Mouse (Mus musculus): ENCODE data around the gene Gcn1l1. TPM values are rescaled to one million over a fixed set of nuclear protein-coding genes. Genes with fewer than 3 reads are reported as not detected.

Gcn1l1 gene
- polyA plus RNA-seq, 1 experiment from 2014 or later: 43.1 TPM

GRCm38 (mm10) chr5:115524471-115524870 is 40.6 kb upstream of the Gcn1l1 start:
- Histone ChIP-seq H3K27ac (ENCODE audit: poor library complexity, severe bottlenecking) (peak overlapping the region; percentile 37), H3K9me3 (replicated peaks) (no peaks in the 10 kb centered on the region), H3K4me3 (no peak overlapping the region), H3K4me2 (peak overlapping the region; percentile 58), H3K9ac (peak overlapping the region; percentile 30; the same call in 1 of the 2 replicates), H3K27me3 (replicated peaks) (no peaks in the 10 kb centered on the region), H3K4me1 (replicated peaks) (peaks cover 78% of the 10 kb centered on the region), H3K36me3 (0 out of 2 replicates have a peak, but pooled peaks cover 3% of the 10 kb centered on the region)
- no peak; the same call in 1 of the 2 replicates for ATAC-seq (ENCODE audit: insufficient number of reproducible peaks, low FRiP score)
- WGBS: 47% methylated on average over 12 of the region's 12 CpGs

GRCm38 (mm10) chr5:115525416-115525815 is 39.6 kb upstream of the Gcn1l1 start:
- no peak overlapping the region for H3K27ac ChIP-seq (ENCODE audit: poor library complexity, severe bottlenecking)
- ATAC-seq (ENCODE audit: insufficient number of reproducible peaks, low FRiP score): no peak
- 86% methylated on average over 4 of the region's 4 CpGs for WGBS

GRCm38 (mm10) chr5:115525943-115526342 is 39.1 kb upstream of the Gcn1l1 start:
- H3K4me1 ChIP-seq (replicated peaks): peaks cover 82% of the 10 kb centered on the region
- no peak overlapping the region for H3K27ac ChIP-seq (ENCODE audit: poor library complexity, severe bottlenecking)
- no peaks in the 10 kb centered on the region for H3K27me3 ChIP-seq (replicated peaks)
- no peak for ATAC-seq (ENCODE audit: insufficient number of reproducible peaks, low FRiP score)
- H3K36me3 ChIP-seq: 0 out of 2 replicates have a peak, but pooled peaks cover 3% of the 10 kb centered on the region
- no peak overlapping the region for H3K9ac ChIP-seq
- H3K4me3 ChIP-seq: no peak overlapping the region
- no peaks in the 10 kb centered on the region for H3K9me3 ChIP-seq (replicated peaks)
- no peak overlapping the region for H3K4me2 ChIP-seq
- 74% methylated on average over 9 of the region's 9 CpGs for WGBS

More at GRCm38 (mm10) chr5:115525416-115525815, 39.6 kb upstream of the Gcn1l1 start:
- peaks cover 82% of the 10 kb centered on the region for H3K4me1 ChIP-seq (replicated peaks)
- H3K27me3 ChIP-seq (replicated peaks): no peaks in the 10 kb centered on the region
- no peaks in the 10 kb centered on the region for H3K9me3 ChIP-seq (replicated peaks)
- 0 out of 2 replicates have a peak, but pooled peaks cover 3% of the 10 kb centered on the region for H3K36me3 ChIP-seq
- no peak overlapping the region for H3K4me3 ChIP-seq
- no peak overlapping the region for H3K9ac ChIP-seq
- H3K4me2 ChIP-seq: no peak overlapping the region

GRCm38 (mm10) chr5:115526456-115527202 is 38.4 kb upstream of the Gcn1l1 start:
- Histone ChIP-seq H3K36me3 (0 out of 2 replicates have a peak, but pooled peaks cover 3% of the 10 kb centered on the region), H3K4me1 (replicated peaks) (peaks cover 82% of the 10 kb centered on the region), H3K4me3 (no peak overlapping the region), H3K27me3 (replicated peaks) (no peaks in the 10 kb centered on the region), H3K9me3 (replicated peaks) (no peaks in the 10 kb centered on the region), H3K4me2 (no peak overlapping the region), H3K27ac (ENCODE audit: poor library complexity, severe bottlenecking) (no peak overlapping the region), H3K9ac (no peak overlapping the region)
- ATAC-seq (ENCODE audit: insufficient number of reproducible peaks, low FRiP score): no peak
- WGBS: 90% methylated on average over 17 of the region's 17 CpGs

- Histone ChIP-seq H3K4me3 (no peak overlapping the region), H3K4me1 (replicated peaks) (peaks cover 82% of the 10 kb centered on the region), H3K27ac (ENCODE audit: poor library complexity, severe bottlenecking) (no peak overlapping the region), H3K4me2 (no peak overlapping the region), H3K27me3 (replicated peaks) (no peaks in the 10 kb centered on the region), H3K9me3 (replicated peaks) (no peaks in the 10 kb centered on the region), H3K9ac (no peak overlapping the region), H3K36me3 (0 out of 2 replicates have a peak, but pooled peaks cover 3% of the 10 kb centered on the region)
- WGBS: 69% methylated on average over 5 of the region's 5 CpGs
- ATAC-seq (ENCODE audit: insufficient number of reproducible peaks, low FRiP score): no peak
Measured at GRCm38 (mm10) chr5:115528128-115528527, 36.9 kb upstream of the Gcn1l1 start.

- Histone ChIP-seq H3K4me1 (replicated peaks) (peaks cover 82% of the 10 kb centered on the region), H3K36me3 (0 out of 2 replicates have a peak, but pooled peaks cover 3% of the 10 kb centered on the region), H3K9ac (peak overlapping the region; percentile 4), H3K4me3 (no peak overlapping the region), H3K9me3 (replicated peaks) (no peaks in the 10 kb centered on the region), H3K27ac (ENCODE audit: poor library complexity, severe bottlenecking) (peak overlapping the region; percentile 85), H3K27me3 (replicated peaks) (no peaks in the 10 kb centered on the region), H3K4me2 (peak overlapping the region; percentile 38; the same call in 1 of the 2 replicates)
- no peak for ATAC-seq (ENCODE audit: insufficient number of reproducible peaks, low FRiP score)
- 30% methylated on average over 8 of the region's 8 CpGs for WGBS
Measured at GRCm38 (mm10) chr5:115529364-115529741, 35.7 kb upstream of the Gcn1l1 start.

- Histone ChIP-seq H3K4me1 (replicated peaks) (peaks cover 82% of the 10 kb centered on the region), H3K4me3 (no peak overlapping the region), H3K9ac (peak overlapping the region; percentile 4), H3K27ac (ENCODE audit: poor library complexity, severe bottlenecking) (peak overlapping the region; percentile 85), H3K27me3 (replicated peaks) (no peaks in the 10 kb centered on the region), H3K36me3 (0 out of 2 replicates have a peak, but pooled peaks cover 3% of the 10 kb centered on the region), H3K4me2 (peak overlapping the region; percentile 38; the same call in 1 of the 2 replicates), H3K9me3 (replicated peaks) (no peaks in the 10 kb centered on the region)
- WGBS: 42% methylated on average over 7 of the region's 7 CpGs
- ATAC-seq (ENCODE audit: insufficient number of reproducible peaks, low FRiP score): no peak
Measured at GRCm38 (mm10) chr5:115529742-115530446, 35.2 kb upstream of the Gcn1l1 start.

GRCm38 (mm10) chr5:115530447-115530809 is 34.6 kb upstream of the Gcn1l1 start:
- peak overlapping the region; percentile 4; the same call in 1 of the 2 replicates for H3K9ac ChIP-seq
- WGBS: 46% methylated on average over 8 of the region's 8 CpGs
- H3K27ac ChIP-seq (ENCODE audit: poor library complexity, severe bottlenecking): peak overlapping the region; percentile 85; the same call in 1 of the 2 replicates
- H3K4me1 ChIP-seq (replicated peaks): peaks cover 82% of the 10 kb centered on the region
- 0 out of 2 replicates have a peak, but pooled peaks cover 3% of the 10 kb centered on the region for H3K36me3 ChIP-seq
- H3K4me2 ChIP-seq: peak overlapping the region; percentile 38; the same call in 1 of the 2 replicates
- no peaks in the 10 kb centered on the region for H3K27me3 ChIP-seq (replicated peaks)
- H3K9me3 ChIP-seq (replicated peaks): no peaks in the 10 kb centered on the region
- H3K4me3 ChIP-seq: no peak overlapping the region
- no peak for ATAC-seq (ENCODE audit: insufficient number of reproducible peaks, low FRiP score)

- Histone ChIP-seq H3K9me3 (replicated peaks) (no peaks in the 10 kb centered on the region), H3K36me3 (no peaks in the 10 kb centered on the region), H3K4me2 (peak overlapping the region; percentile 45), H3K9ac (peak overlapping the region; percentile 59), H3K27ac (ENCODE audit: poor library complexity, severe bottlenecking) (peak overlapping the region; percentile 85), H3K27me3 (replicated peaks) (no peaks in the 10 kb centered on the region), H3K4me3 (0 out of 2 replicates have a peak overlapping the region, but pooled peaks have one; percentile 5), H3K4me1 (replicated peaks) (peaks cover 80% of the 10 kb centered on the region)
- 24% methylated on average over 18 of the region's 18 CpGs for WGBS
- ATAC-seq (ENCODE audit: insufficient number of reproducible peaks, low FRiP score): peak; percentile 65
Measured at GRCm38 (mm10) chr5:115531671-115532270, 33.3 kb upstream of the Gcn1l1 start.

GRCm38 (mm10) chr5:115534290-115534731 is 30.7 kb upstream of the Gcn1l1 start:
- H3K4me1 ChIP-seq (replicated peaks): peaks cover 86% of the 10 kb centered on the region
- peak overlapping the region; percentile 59 for H3K9ac ChIP-seq
- no peak overlapping the region for H3K4me3 ChIP-seq
- H3K36me3 ChIP-seq: no peaks in the 10 kb centered on the region
- WGBS: 5% methylated on average over 16 of the region's 16 CpGs
- ATAC-seq (ENCODE audit: insufficient number of reproducible peaks, low FRiP score): 0 out of 2 replicates have a peak, but pooled peaks have one; percentile 3
- H3K9me3 ChIP-seq (replicated peaks): no peaks in the 10 kb centered on the region
- H3K27me3 ChIP-seq (replicated peaks): no peaks in the 10 kb centered on the region
- peak overlapping the region; percentile 71 for H3K27ac ChIP-seq (ENCODE audit: poor library complexity, severe bottlenecking)
- H3K4me2 ChIP-seq: peak overlapping the region; percentile 57
